Mouse (Mus musculus) ovary, postnatal 14 days (tissue): ENCODE measurements around the gene Olfr653.

Source experiments
- DNase-seq: peaks from one replicate; pipeline ENCODE4 v3.0.0; 2022; ENCODE audit warnings: low spot score

The Olfr653 gene

GRCm38 (mm10) chr7:104577014-104577413 lies at the start of gene Olfr653:
Gene Olfr653, plus strand, starts transcription at chr7:104577314.
- no peak for DNase-seq

GRCm38 (mm10) chr7:104549833-104550232 lies 27.3 kb upstream of the Olfr653 start, which contains the start of gene Olfr651:
Gene Olfr651, plus strand, starts transcription at chr7:104550133.
- DNase-seq: no peak

GRCm38 (mm10) chr7:104552700-104553099 lies 24.4 kb upstream of the Olfr653 start:
- no peak for DNase-seq

- no peak for DNase-seq
Observed at GRCm38 (mm10) chr7:104560601-104561000, 16.5 kb upstream of the Olfr653 start, which contains the start of gene Olfr652. Gene Olfr652, plus strand, starts transcription at chr7:104560901.

GRCm38 (mm10) chr7:104580846-104581245 lies 3.7 kb downstream of the Olfr653 start:
- no peak for DNase-seq

GRCm38 (mm10) chr7:104581429-104581828 lies 4.3 kb downstream of the Olfr653 start:
- no peak for DNase-seq

GRCm38 (mm10) chr7:104586725-104587124 lies 9.6 kb downstream of the Olfr653 start, which contains the start of gene Olfr654:
Gene Olfr654, plus strand, starts transcription at chr7:104587025.
- DNase-seq: no peak

- no peak for DNase-seq
Observed at GRCm38 (mm10) chr7:104588274-104588673, 11.2 kb downstream of the Olfr653 start.

GRCm38 (mm10) chr7:104601679-104602078 lies 24.6 kb downstream of the Olfr653 start, which contains the start of gene Olfr655:
Gene Olfr655, minus strand, starts transcription at chr7:104601779.
- DNase-seq: no peak

- peak; percentile 22 for DNase-seq
Observed at GRCm38 (mm10) chr7:104603173-104603572, 26.1 kb downstream of the Olfr653 start.

- DNase-seq: no peak
Observed at GRCm38 (mm10) chr7:104604727-104605126, 27.6 kb downstream of the Olfr653 start.

- DNase-seq: no peak
Observed at GRCm38 (mm10) chr7:104613655-104614054, 36.5 kb downstream of the Olfr653 start, which contains the start of gene Olfr656. Gene Olfr656, plus strand, starts transcription at chr7:104613955.

GRCm38 (mm10) chr7:104624494-104624893 lies 47.4 kb downstream of the Olfr653 start, which contains the start of gene Olfr657:
Gene Olfr657, plus strand, starts transcription at chr7:104624794.
- no peak for DNase-seq
